Mouse (Mus musculus): ENCODE results near the gene Tmem174.

Gene Tmem174

GRCm38 (mm10) chr13:98586817-98587575 lies 50.2 kb downstream of the Tmem174 start:
- in situ Hi-C loops (cut with MboI; ENCODE audit: unreplicated experiment in 2 of 2) = no loop called here
